Mouse (Mus musculus) fat pad, adult 2 months (tissue): Measurements from ENCODE around the gene Hmgxb4.

ENCODE experiments used
- DNase-seq: peaks from one replicate; pipeline ENCODE4 v3.0.0-alpha.2; 2011; ENCODE audit warnings: low read depth, low spot score; ENCODE audit errors: extremely low read depth

The Hmgxb4 gene

DNA sequence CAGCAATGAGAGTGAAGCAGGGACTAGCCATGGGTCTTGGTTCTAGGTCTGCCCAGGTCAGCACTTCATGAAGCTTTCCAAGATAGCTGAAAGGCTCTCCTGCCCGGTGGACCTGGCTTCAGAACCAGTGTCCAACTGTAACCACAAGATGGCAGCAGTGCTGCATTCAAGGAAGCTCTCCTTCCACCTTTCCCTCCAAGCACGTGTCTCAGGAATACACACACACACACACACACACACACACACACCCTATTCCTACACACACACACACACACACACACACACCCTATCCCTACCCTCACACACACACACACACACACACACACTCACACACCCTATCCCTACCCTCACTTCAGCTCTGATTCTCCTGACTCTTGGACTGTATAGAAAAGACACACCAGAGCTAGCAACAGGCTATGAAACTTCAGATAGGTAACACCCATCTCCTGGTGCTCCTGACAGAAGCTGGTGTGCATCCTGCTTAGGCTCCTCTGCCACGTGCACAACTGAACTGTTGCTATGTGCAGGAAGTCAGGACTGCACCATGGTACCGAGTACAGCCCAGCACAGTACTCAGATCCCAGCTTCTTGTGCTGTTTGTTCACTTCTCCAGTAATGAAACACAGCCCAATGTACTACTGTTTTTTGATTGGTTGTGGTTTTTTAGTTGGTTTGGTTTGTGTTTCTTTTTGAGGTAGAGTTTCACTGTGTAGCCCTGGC is 78.6 kb downstream of the Hmgxb4 start:
- DNase-seq = no peak

DNA sequence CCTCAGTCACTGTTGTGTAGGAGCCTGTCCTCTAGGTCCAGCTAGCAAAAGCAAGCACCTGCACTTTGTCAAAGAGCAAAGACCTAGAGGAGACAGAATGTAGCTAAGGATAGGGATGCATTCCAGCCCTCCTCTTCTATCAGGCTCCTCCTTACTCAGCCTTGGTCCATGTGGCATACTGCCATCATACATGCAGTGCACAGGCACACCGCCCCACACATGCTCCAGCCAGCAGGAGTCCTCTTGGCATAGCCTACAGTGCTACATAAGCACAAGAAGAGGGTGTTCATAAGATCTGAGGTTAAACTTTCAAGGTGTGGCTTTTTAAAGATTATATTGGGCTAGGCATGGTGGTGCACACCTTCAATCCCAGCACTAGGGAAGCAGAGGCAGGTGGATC is 81.7 kb downstream of the Hmgxb4 start:
- no peak for DNase-seq

DNA sequence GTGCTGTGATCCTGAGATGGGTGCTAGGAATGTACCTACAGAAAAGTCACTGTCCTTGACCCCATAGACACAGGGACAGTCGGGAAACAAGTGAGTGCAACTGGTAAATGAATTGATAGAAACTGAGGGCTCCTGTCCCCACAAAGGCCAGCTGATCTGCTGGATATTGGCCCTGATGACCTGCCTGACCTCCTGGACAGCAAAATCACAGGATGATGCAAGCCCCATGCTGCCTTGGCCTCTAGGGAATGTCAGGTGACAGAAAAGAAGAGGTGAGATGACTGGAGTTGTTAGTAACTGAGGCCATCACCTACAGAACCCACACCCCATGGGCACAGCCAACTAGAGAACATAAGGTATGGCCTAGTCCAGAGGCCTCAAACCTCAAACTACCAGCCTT is 85.1 kb downstream of the Hmgxb4 start:
- no peak for DNase-seq

DNA sequence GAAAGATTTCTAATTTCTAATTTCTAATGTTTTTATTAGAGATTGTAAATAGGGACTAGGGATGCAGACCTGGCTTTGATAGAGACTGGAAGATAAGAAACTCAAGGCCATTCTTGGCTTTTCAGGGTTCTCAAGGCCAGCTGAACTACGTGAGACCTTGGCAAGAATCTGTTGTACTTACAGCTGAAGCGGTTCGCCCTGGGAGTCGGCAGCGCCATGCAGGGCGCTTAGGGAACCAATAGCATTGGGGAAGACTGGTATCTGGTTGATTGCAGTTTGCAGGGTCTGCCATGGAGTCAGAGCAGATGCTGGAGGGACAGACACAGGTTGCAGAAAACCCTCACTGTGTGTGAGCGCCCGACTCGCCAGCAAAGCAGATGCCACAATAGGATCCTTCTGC is 85.7 kb downstream of the Hmgxb4 start:
- DNase-seq = no peak
